Mouse (Mus musculus): ENCODE measurements around the gene Cd68. TPM values are rescaled to one million over a fixed set of nuclear protein-coding genes. Genes with fewer than 3 reads are reported as not detected.

The Cd68 gene
- polyA plus RNA-seq, 1 experiment from 2014 or later = 3.4 TPM

DNA sequence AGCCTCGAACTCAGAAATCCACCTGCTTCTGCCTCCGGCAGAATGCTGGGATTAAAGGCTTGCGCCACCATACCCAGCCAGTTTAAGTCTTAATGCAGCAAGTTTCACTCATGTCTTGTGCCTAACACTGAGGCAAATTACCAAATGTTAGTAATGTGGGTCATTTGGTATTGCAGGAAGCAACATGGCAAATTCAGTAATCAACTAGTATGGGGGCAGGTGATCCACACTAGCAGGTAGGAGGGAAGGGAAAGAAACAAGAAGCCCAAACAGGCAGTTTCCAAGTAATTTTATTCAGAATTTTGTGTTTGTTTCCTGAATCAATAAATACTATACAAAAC is 682 bp upstream of the Cd68 start:
- Histone ChIP-seq H3K9ac (ENCODE audit: low read length) (no peak overlapping the region), H3K36me3 (ENCODE audit: control insufficient read depth, insufficient read depth, low read length) (peaks cover 42% of the 10 kb centered on the region), H3K27me3 (ENCODE audit: control insufficient read depth, insufficient read depth, low read length) (no peaks in the 10 kb centered on the region), H3K4me2 (ENCODE audit: low read depth, severe bottlenecking) (no peak overlapping the region), H3K27ac (replicated peaks; ENCODE audit: low read depth, low read length) (no peak overlapping the region), H3K4me1 (ENCODE audit: control insufficient read depth, insufficient read depth, low read length) (peaks cover 11% of the 10 kb centered on the region), H3K9me3 (ENCODE audit: control insufficient read depth, low read length) (no peaks in the 10 kb centered on the region), H3K4me3 (ENCODE audit: low read depth, low read length) (no peak overlapping the region)
- ATAC-seq (ENCODE audit: insufficient number of reproducible peaks, low FRiP score, low TSS enrichment, low read depth) (no peak), DNase-seq (ENCODE audit: low spot score) (no peak)
- 87% methylated on average over 3 of the region's 3 CpGs for WGBS

DNA sequence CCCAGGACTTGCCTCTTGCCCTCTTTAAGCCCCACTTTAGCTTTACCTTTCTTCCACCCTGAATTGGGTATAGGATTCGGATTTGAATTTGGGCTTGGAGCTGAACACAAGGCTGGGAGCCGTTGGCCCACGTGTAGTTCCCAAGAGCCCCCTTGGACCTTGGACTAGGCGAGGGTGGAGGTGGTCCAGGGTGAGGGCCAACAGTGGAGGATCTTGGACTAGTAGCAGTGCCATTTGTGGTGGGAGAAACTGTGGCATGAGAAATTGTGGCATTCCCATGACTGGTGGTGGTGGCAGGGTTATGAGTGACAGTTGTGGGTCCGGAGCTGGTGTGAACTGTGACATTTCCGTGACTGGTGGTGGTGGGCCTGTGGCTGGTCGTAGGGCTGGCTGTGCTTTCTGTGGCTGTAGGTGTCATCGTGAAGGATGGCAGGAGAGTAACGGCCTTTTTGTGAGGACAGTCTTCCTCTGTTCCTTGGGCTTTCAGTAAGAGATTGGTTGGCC is 444 bp downstream of the Cd68 start:
- no peak for DNase-seq (ENCODE audit: low spot score)
- Histone ChIP-seq H3K27me3 (ENCODE audit: control insufficient read depth, insufficient read depth, low read length) (no peaks in the 10 kb centered on the region), H3K4me1 (ENCODE audit: control insufficient read depth, insufficient read depth, low read length) (peaks cover 11% of the 10 kb centered on the region), H3K36me3 (ENCODE audit: control insufficient read depth, insufficient read depth, low read length) (peaks cover 37% of the 10 kb centered on the region), H3K4me2 (ENCODE audit: low read depth, severe bottlenecking) (no peak overlapping the region), H3K9ac (ENCODE audit: low read length) (no peak overlapping the region), H3K9me3 (ENCODE audit: control insufficient read depth, low read length) (no peaks in the 10 kb centered on the region), H3K27ac (replicated peaks; ENCODE audit: low read depth, low read length) (no peak overlapping the region), H3K4me3 (ENCODE audit: low read depth, low read length) (no peak overlapping the region)
- 79% methylated on average over 9 of the region's 9 CpGs for WGBS
- no peak for ATAC-seq (ENCODE audit: insufficient number of reproducible peaks, low FRiP score, low TSS enrichment, low read depth)

DNA sequence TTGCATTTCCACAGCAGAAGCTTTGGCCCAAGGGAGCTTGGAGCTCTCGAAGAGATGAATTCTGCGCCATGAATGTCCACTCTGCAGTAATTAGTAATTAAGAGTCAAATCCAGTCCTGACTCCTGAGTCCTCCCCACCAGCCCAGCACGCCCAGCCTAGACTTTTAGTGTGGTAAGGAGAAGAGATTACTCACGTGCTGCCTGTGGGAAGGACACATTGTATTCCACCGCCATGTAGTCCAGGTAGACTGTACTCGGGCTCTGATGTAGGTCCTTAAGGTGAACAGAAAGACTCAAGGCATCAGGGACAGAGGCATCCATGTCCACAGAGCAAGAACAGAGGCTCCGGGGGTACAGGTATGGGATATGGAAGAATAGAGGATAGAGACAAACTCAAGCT is 1.1 kb downstream of the Cd68 start:
- WGBS = 93% methylated on average over 7 of the region's 7 CpGs

DNA sequence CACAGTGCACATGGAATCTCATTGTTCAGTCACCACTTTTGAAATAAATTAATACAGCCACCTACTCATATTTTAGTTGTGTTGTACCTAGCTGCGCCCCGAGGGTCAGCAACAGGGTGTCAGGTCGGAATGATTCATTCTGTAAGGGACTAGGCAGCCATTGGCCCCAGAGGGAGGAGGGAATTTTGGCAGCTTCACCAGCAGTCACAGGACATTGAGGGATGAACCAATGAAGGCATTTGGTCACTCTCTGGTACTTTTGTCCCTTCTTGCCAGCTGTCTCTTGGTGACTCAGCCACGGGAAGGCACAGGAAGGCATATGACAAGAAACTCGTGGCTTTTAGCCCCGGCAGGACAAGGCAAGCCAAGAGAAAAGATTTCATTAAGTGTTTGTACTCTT is 2.2 kb downstream of the Cd68 start:
- Histone ChIP-seq H3K27ac (replicated peaks; ENCODE audit: low read depth, low read length) (no peak overlapping the region; the same call in 1 of the 2 replicates), H3K27me3 (ENCODE audit: control insufficient read depth, insufficient read depth, low read length) (no peaks in the 10 kb centered on the region)
- 87% methylated on average over 6 of the region's 6 CpGs for WGBS

More for the DNA sequence above, 1.1 kb downstream of the Cd68 start:
- peaks cover 33% of the 10 kb centered on the region for H3K36me3 ChIP-seq (ENCODE audit: control insufficient read depth, insufficient read depth, low read length)
- ATAC-seq (ENCODE audit: insufficient number of reproducible peaks, low FRiP score, low TSS enrichment, low read depth) = no peak
- H3K4me3 ChIP-seq (ENCODE audit: low read depth, low read length) = no peak overlapping the region
- no peak overlapping the region for H3K27ac ChIP-seq (replicated peaks; ENCODE audit: low read depth, low read length)
- no peak for DNase-seq (ENCODE audit: low spot score)
- no peak overlapping the region; the same call in 1 of the 2 replicates for H3K9ac ChIP-seq (ENCODE audit: low read length)
- no peaks in the 10 kb centered on the region for H3K27me3 ChIP-seq (ENCODE audit: control insufficient read depth, insufficient read depth, low read length)
- H3K9me3 ChIP-seq (ENCODE audit: control insufficient read depth, low read length) = no peaks in the 10 kb centered on the region
- peaks cover 5% of the 10 kb centered on the region for H3K4me1 ChIP-seq (ENCODE audit: control insufficient read depth, insufficient read depth, low read length)
- no peak overlapping the region for H3K4me2 ChIP-seq (ENCODE audit: low read depth, severe bottlenecking)

DNA sequence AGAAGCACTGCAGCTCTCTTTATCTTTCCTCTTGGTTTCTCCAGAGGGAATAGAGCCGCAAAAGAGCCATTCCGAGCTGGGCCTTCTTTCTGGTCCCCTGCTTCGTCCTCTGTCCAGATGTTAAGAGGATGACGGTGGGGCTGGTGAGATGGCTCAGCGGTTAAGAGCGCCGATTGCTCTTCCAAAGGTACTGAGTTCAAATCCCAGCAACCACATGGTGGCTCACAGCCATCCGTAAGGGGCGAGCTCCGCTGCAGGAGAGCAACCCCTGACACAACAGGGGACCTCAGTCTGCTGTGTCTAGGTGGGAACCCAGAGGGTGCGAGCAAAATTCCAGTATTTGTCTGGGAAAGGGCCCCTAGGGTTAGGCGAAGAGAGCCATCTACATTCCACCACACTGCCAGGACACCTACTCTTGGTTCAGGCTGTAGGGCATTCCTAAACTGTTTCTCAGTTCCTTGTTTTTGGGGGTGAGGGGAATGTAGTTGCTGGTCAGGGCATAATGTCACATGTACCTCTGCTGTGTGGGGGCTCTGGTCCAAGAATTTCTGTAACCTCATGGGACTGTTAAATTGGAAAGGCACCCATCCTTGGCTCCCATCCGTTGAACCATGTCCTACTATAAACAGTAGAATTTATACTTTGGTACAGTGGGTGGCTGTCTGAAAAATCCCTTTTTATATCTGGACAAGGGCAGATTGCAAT is 2.8 kb downstream of the Cd68 start:
- H3K36me3 ChIP-seq (ENCODE audit: control insufficient read depth, insufficient read depth, low read length) = peaks cover 21% of the 10 kb centered on the region; the same call in 1 of the 2 replicates
- H3K27ac ChIP-seq (replicated peaks; ENCODE audit: low read depth, low read length) = peak overlapping the region; percentile 93
- peak overlapping the region; percentile 48 for H3K4me3 ChIP-seq (ENCODE audit: low read depth, low read length)
- ATAC-seq (ENCODE audit: insufficient number of reproducible peaks, low FRiP score, low TSS enrichment, low read depth) (0 out of 2 replicates have a peak, but pooled peaks have one; percentile 5), DNase-seq (ENCODE audit: low spot score) (no peak)
- H3K4me2 ChIP-seq (ENCODE audit: low read depth, severe bottlenecking) = peak overlapping the region; percentile 50
- peak overlapping the region; percentile 64 for H3K9ac ChIP-seq (ENCODE audit: low read length)
- WGBS = 64% methylated on average over 13 of the region's 13 CpGs
- H3K9me3 ChIP-seq (ENCODE audit: control insufficient read depth, low read length) = no peaks in the 10 kb centered on the region
- H3K4me1 ChIP-seq (ENCODE audit: control insufficient read depth, insufficient read depth, low read length) = peaks cover 3% of the 10 kb centered on the region; the same call in 1 of the 2 replicates
- no peaks in the 10 kb centered on the region for H3K27me3 ChIP-seq (ENCODE audit: control insufficient read depth, insufficient read depth, low read length)

More for the DNA sequence above, 2.2 kb downstream of the Cd68 start:
- peaks cover 3% of the 10 kb centered on the region; the same call in 1 of the 2 replicates for H3K4me1 ChIP-seq (ENCODE audit: control insufficient read depth, insufficient read depth, low read length)
- no peak overlapping the region for H3K9ac ChIP-seq (ENCODE audit: low read length)
- H3K4me2 ChIP-seq (ENCODE audit: low read depth, severe bottlenecking) = no peak overlapping the region
- no peak for ATAC-seq (ENCODE audit: insufficient number of reproducible peaks, low FRiP score, low TSS enrichment, low read depth)
- peaks cover 24% of the 10 kb centered on the region for H3K36me3 ChIP-seq (ENCODE audit: control insufficient read depth, insufficient read depth, low read length)
- H3K4me3 ChIP-seq (ENCODE audit: low read depth, low read length) = no peak overlapping the region
- H3K9me3 ChIP-seq (ENCODE audit: control insufficient read depth, low read length) = no peaks in the 10 kb centered on the region
- DNase-seq (ENCODE audit: low spot score) = no peak

DNA sequence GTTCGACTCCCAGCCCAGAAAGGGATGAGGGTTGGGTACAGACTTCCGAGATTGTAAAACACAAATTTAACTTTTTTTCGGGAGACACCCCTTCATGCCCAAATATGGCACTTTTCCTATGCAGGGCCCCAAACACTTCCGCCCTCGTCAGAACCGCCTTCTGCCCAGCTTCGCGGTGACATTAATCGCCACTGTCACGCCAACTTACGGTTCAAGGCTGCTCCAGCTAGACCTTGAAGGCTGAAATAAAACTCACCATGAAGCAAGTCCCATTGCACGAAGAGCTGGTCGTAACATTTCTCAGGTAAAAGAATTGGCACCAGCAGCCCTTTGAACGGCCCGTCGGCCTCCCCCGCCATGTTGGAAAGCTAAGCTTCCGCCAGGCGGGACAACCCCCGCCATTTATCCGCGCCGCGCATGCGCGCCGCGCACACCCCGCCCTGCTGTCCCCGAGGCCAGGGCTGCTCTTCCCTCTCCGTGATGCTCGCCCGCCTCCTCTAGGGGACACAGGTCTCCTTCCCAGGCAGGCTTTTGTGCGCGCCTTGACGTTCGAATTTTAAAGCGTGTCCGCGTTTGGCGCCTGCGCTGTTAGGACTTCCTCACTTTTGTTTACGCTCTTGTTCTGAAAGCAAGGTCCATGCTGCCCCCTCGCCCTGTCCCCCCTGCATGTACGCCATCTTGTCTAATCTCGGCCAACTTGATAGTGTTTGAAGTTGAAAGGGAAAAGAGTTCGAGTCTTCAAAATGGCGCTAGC is 3.6 kb downstream of the Cd68 start, which contains the start of gene Mpdu1:
TSS of gene Mpdu1 (minus strand) at position 430 of the 754 bp plus-strand sequence.
- Histone ChIP-seq H3K9me3 (ENCODE audit: control insufficient read depth, low read length) (no peaks in the 10 kb centered on the region), H3K36me3 (ENCODE audit: control insufficient read depth, insufficient read depth, low read length) (peaks cover 19% of the 10 kb centered on the region), H3K4me3 (ENCODE audit: low read depth, low read length) (peak within 1 kb of the TSS; percentile 48), H3K4me2 (ENCODE audit: low read depth, severe bottlenecking) (peak within 1 kb of the TSS; percentile 50), H3K4me1 (ENCODE audit: control insufficient read depth, insufficient read depth, low read length) (peaks cover 3% of the 10 kb centered on the region; the same call in 1 of the 2 replicates), H3K27ac (replicated peaks; ENCODE audit: low read depth, low read length) (peak within 1 kb of the TSS; percentile 93), H3K9ac (ENCODE audit: low read length) (peak within 1 kb of the TSS; percentile 64), H3K27me3 (ENCODE audit: control insufficient read depth, insufficient read depth, low read length) (no peaks in the 10 kb centered on the region)
- ATAC-seq (ENCODE audit: insufficient number of reproducible peaks, low FRiP score, low TSS enrichment, low read depth) (peak; percentile 89), DNase-seq (ENCODE audit: low spot score) (peak; percentile 94)
- under 1% methylated on average over 48 of the region's 48 CpGs for WGBS

DNA sequence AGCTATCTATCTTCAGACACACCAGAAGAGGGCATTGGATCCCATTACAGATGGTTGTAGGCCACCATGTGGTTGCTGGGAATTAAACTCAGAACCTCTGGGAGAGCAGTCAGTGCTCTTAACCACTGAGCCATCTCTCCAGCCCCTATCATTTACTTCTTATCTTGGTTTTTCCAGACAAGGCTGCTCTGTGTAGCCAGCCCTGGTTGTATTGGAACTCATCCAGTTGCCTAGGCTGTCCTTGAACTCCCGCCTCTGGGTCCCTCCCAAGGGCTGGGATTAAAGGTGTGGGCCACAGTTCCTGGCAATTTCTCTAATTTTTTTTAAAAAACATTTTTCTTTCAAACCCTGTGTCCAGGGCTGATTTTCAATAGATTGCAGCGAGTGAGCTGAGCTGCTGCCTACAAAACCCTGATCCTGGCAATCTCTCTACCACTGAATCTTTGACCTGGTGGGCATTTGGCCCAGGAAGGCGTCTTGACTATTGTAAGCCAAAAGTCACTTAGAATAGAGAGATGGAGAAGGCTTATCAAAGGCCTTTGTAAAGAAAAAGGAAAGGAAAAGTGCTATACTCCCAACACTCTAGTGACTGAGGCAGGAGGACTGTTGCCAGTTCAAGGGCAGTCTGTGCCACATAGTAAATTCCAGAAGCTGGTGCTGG is 4.6 kb downstream of the Cd68 start:
- no peak for ATAC-seq (ENCODE audit: insufficient number of reproducible peaks, low FRiP score, low TSS enrichment, low read depth)
- Histone ChIP-seq H3K4me2 (ENCODE audit: low read depth, severe bottlenecking) (peak overlapping the region; percentile 50), H3K27ac (replicated peaks; ENCODE audit: low read depth, low read length) (peak overlapping the region; percentile 93; the same call in 1 of the 2 replicates), H3K27me3 (ENCODE audit: control insufficient read depth, insufficient read depth, low read length) (no peaks in the 10 kb centered on the region), H3K4me3 (ENCODE audit: low read depth, low read length) (peak overlapping the region; percentile 48), H3K9ac (ENCODE audit: low read length) (no peak overlapping the region), H3K4me1 (ENCODE audit: control insufficient read depth, insufficient read depth, low read length) (peaks cover 9% of the 10 kb centered on the region; the same call in 1 of the 2 replicates), H3K36me3 (ENCODE audit: control insufficient read depth, insufficient read depth, low read length) (peaks cover 23% of the 10 kb centered on the region), H3K9me3 (ENCODE audit: control insufficient read depth, low read length) (no peaks in the 10 kb centered on the region)
- 88% methylated on average over 3 of the region's 3 CpGs for WGBS
- DNase-seq (ENCODE audit: low spot score) = no peak

DNA sequence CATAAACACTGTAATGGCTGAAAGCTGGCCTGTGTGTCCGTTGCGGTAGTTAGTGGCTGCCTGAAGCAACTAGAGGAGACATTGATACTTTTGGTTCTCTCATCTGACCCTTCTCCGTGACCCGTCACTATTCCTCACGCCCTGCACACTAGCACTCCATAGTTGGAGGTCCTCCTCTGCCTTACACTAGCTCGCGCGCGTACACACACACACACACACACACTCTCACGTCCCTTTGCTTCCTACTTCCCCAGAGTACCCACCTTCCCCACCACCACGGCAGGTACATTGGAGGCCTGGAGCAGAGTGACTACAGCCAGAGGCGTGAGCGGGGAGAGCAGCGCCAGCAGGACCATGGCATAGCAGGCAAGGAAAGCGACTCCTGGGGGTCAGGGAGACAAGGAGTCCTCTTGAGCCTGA is 8.5 kb downstream of the Cd68 start:
- 85% methylated on average over 15 of the region's 15 CpGs for WGBS
- Histone ChIP-seq H3K4me2 (ENCODE audit: low read depth, severe bottlenecking) (no peak overlapping the region), H3K4me1 (ENCODE audit: control insufficient read depth, insufficient read depth, low read length) (peaks cover 19% of the 10 kb centered on the region), H3K36me3 (ENCODE audit: control insufficient read depth, insufficient read depth, low read length) (peaks cover 27% of the 10 kb centered on the region), H3K4me3 (ENCODE audit: low read depth, low read length) (peak overlapping the region; percentile 1; the same call in 1 of the 2 replicates), H3K27ac (replicated peaks; ENCODE audit: low read depth, low read length) (no peak overlapping the region), H3K9ac (ENCODE audit: low read length) (no peak overlapping the region), H3K9me3 (ENCODE audit: control insufficient read depth, low read length) (no peaks in the 10 kb centered on the region), H3K27me3 (ENCODE audit: control insufficient read depth, insufficient read depth, low read length) (no peaks in the 10 kb centered on the region)
- ATAC-seq (ENCODE audit: insufficient number of reproducible peaks, low FRiP score, low TSS enrichment, low read depth) (no peak), DNase-seq (ENCODE audit: low spot score) (no peak)
